Mouse (Mus musculus) layer of hippocampus, postnatal 36 days (tissue): Measurements from ENCODE around the gene Bcdin3d. TPM values are rescaled to one million over a fixed set of nuclear protein-coding genes. Genes with fewer than 3 reads are reported as not detected.
"Not testable (repeated sequence)": the region's sequence is repeated elsewhere in the genome, so short reads cannot be mapped to it uniquely, and the experiment has no call there.

Experiments used
- DNase-seq, 2 experiments: peaks; one replicate each; pipeline ENCODE4 v3.0.0; 2022
- total RNA-seq, 2 experiments: library from RNA; stranded (reverse); gene quantifications; 2 replicates each; pipeline ENCODE4 v1.2.3; 2021

Bcdin3d gene
- total RNA-seq, 2 experiments from 2014 or later, result 3.9 to 5.0 TPM

DNA sequence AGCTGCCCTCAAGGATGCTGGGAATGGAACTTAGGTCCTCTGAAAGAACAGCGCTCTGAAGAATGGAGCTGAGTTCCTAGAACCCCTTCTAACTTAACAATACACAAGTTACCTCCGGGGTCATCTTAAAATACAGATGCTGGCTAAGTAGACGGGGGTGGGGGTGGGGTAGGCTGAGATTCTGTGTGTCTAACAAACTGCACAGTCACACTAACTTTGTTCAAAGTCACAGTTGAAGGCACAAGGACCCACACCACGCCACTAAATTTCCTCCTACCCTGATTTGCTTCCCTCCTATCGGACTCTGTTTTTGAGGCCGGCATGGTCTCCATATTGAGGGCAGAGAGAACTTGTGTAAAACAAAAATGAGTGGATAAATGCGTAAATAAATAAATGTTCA is 1.6 kb downstream of the Bcdin3d start:
- DNase-seq, result no peak

DNA sequence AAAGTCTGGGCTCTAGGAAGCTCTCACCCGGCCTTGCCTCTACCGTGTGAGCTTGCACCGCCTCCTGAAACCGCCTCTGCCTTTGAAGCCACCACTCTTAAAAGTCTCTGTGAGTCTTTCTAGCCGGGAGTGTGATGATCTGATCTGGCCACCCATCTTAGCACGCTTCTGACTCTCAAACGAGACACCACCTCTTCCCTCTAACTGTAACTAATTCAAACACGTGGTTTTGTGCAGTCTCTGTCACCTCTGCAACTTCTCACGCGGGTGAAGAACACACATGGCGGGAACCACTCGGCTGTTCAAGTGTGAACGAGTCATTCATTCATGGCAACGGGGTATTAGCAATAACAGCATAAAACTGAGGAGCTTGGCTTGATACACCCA is 2.9 kb downstream of the Bcdin3d start:
- DNase-seq, result no peak

DNA sequence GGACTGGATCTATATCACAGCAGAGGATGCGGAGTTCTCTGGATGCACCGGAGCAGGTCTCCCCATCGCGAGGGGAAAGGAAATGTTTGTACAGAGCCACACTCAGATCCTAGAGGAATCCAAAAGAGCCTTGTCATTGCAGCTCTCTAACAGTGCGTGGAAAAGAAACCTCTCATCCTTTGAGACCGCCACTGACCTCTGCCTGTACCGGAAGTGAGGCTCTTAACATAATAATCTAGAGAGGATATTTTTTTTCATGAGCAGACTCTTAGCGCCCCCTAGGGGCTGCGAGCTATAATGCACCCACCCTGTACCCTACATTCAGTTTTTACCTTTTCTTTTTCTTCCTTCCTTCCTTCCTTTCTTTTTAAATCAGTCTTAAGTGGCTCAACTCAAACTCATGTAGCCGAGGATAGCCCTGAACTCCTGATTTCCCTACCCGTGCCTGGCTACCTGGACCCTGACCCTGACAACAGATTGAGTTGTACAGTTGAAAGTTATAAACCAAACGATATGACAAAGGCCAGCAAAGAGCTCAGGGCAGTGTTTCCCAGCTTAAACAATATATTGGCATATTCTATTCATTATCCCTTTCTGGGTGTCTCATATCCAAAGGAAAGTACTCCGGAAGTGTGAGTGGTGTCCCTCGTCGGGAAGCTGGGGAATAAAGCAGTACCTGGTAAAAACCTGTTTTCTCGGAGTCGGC is 3.4 kb downstream of the Bcdin3d start:
- peak; percentile 52 to 64 for DNase-seq

DNA sequence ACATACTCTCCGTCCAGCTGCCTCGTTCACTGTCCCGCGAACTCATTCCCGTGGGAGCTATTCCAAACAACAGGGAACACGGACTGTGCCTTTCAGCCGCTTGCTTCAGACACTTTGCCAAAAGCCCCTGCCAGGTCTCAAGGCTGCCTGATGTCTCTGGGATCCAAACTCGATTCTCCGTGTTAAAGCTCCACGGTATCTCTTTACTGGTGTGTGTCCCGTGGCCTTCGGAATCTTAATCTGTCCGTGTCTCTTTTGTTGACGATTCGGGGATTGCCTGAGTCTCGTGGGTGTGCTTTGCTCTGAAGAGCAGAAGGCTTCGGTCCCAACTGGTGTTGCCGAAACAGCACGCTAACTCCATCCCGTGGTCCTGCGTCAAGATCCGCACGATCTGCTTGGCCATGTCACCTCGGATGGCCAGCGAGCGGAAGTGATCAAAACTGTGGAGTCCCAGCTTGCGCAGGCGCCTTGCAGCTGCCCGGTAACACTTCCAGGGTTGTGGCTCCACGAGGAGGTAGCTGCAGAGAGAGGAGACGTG is 4.2 kb downstream of the Bcdin3d start:
- DNase-seq, result no peak

DNA sequence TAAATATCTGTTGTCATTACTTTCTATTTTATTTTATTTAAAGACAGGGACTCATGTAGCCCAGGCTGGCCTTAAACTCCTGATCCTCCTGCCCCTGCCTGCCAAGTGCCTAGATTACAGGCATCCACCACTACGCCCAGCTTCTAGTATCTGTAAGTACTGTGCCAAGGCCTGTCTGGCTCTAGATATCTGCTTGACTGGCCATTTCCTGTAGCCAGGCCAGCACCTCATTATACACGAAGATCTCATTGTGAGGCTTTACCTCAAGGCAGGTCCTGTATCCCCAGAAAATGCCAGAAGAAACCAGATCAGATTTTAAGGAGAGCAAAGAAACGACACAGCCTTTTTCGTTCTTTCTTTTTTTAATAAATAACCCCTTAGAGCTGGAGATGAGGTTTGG is 4.8 kb downstream of the Bcdin3d start:
- DNase-seq, result no peak

DNA sequence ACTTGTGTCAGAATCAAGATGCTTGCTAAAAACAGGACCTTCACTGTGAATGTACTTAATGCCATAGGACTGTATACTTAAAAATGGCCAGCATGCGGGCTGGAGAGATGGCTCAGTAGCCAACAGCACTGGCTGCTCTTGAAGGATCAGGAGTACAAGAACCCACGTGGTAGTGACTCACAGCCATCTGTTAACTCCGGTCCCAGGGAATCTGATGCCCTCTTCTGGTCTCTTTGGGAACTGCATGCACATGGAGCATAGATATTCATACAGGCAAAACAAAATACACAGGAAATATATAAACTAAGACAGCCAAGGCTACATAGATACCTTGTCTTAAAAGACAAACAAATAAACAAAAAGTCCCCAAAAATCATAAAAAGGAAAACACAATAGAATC is 5.5 kb downstream of the Bcdin3d start:
- peak; percentile 50 to 70 for DNase-seq

DNA sequence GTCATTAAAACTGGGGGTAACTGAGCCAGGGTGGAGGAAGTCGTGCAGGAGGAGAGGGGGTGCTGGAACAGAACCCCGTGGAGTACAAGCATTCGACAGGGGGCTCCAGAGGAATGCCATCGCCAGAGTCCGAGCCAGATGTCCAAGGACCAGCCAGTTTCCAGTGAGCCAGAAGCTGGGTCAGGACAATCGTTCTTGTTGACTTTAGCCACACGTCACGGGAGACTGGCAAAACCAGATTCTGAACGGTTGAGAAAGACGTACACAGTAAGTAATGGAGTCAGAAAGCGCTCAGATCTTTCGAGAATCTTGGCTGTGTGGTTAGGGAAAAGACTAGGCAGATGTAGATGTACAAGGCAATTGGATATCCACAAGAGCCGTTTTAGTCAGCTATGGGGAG is 11.3 kb downstream of the Bcdin3d start:
- no peak for DNase-seq

DNA sequence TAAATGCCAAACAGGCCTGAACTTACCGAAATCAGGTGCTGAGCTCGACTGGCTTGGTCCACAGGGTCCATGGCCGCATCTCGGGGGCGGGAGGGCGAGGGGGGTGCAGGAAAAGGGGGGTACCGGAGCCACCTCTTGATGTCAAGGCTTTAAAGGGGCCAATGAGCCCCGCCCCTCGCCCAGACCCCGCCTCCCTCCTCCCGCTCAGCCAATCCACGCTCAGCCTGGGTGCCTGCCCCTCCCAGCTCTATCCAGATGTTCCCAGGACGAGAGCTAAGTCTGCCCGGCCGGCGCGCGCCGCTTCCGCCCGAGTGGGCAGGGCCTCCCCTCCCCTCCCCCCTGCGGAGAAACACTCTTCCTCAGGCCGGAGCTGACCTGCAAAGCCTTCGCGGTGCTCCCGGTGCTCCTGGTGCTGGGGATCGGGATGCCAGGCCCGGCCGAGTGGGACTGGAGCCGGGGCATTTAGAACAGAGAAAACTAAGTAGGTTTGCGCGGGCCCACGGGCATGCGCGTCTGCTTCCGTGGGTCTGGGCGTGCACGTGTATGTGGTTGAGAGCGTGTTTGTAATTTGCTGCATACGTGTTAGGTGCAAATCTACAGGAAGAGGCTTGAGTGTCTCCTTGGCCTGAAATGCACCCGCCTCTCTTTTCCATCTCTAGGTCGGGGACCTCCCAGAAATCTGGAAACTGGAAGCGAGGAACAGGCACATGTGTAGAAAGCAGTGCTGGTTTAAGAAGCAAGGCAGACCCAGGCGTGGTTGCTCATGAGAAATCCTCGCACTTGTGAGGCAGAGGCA is 16.7 kb downstream of the Bcdin3d start, which contains the start of gene Nckap5l:
Gene Nckap5l (minus strand): TSS at position 143 of the 796 bp plus-strand sequence.
- DNase-seq, result peak; percentile 87 to 90

DNA sequence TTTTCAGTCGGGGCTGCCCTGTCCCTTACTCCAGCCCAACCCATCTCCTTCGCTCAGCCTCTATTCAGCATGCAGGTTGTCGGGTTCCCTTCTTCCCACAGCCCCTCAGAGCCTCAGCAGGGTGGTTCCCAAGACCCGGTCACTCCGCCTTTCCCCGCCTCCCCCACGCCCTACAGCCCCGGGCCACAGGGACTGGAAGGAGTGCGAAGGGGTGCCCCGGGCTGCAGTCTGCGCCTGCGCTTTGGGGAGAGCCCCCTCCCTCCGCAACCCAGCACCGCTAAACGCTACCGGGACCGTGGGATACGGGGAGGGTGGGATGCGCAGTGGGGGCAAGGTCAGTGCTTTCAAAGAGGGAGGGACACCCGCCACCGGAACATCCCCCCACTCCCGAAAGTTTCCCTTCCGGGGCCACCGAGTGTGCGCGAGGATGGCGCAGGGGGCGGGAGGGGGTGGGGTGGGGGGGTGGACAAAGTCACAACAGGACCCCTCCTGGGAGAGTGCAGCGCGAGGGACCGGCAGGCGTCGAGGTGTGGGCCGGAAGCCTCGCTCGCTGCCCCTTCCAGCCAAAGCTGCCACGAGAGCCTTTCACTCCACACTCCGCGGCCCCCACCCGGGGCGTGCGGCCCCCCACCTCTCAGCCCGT is 17.4 kb downstream of the Bcdin3d start:
- peak; percentile 62 to 67 for DNase-seq

DNA sequence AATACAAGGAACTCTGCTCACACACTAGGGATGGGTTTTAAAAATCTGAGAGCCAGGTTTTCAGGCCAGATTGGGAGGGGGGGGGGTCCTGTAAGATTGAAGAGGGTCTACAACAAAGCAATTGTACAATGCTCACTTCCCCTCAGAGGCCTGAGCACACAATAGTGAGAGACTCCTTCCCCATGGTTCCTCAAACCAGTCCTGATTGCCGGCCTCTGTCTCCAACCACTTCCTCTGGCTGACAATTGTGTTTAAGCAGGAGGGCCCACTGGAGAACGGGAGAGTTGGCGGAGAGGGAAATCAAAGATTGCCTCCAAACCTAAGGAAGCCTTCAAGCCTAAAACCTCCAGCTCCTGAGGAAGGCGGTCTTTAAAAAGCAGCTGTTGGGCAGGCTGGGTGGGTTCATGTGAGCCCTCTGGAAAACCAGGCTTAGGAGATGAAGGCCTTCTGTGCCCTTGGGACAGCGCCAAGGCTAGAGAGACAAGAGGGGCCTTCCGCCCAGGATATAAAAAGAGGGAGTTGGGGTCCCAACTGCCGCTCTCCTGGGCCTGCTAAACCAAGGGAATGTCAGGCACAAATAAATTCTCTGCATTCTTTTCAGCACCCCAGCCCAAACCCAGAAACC is 18.1 kb downstream of the Bcdin3d start:
- no peak for DNase-seq

DNA sequence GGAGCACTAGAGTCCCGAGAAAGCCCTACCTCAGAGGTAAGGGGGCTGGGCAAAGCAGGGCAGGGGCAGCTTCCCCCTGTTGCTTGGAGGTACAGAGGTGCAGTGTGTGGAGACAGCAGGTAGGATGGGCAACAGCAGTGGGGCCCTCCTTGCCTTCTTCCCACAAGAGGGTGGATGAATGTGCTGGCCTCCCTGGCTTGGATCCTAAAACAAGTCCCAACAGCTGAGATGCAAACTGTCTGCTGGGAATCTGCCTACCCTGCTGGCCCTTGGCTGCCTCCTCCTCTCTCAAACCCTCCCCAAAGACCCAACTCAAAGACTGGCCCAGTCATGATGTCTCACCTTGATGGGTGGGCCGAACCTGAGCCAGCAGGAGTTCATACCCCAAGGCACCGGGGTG is 19.1 kb downstream of the Bcdin3d start:
- no peak for DNase-seq

DNA sequence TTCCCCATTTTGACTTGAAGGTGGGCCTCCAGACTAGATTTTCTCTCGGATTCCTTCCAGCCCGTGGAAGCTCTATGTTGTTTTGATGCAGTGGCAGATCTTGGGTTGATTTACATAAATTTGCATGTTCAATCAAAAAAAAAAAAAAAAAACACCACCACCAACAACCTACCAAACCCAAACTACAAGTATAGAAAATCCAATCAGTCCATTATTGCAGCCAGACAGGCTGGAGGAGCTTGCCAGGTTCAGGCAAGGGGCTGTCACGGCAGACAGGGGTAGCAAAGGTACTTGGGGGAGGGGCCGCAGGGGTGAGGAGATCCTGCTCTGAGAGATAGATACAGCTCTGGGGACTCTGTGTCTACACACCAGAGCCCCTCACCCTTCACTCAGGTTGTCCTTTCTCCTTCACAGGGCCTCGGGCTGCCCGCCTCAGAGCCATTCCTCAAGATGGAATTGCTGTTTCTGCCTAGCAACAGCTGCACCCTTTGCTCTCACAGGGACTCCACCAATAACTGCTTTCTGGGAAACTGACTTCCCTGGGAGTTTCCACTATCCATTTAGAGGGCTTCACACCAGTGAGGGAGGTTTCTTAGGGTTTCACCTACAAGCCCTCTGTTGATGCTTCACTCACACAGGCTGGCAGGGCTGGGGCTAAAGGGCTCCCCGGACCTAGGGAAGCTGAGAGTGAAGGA is 19.8 kb downstream of the Bcdin3d start:
- no peak for DNase-seq

DNA sequence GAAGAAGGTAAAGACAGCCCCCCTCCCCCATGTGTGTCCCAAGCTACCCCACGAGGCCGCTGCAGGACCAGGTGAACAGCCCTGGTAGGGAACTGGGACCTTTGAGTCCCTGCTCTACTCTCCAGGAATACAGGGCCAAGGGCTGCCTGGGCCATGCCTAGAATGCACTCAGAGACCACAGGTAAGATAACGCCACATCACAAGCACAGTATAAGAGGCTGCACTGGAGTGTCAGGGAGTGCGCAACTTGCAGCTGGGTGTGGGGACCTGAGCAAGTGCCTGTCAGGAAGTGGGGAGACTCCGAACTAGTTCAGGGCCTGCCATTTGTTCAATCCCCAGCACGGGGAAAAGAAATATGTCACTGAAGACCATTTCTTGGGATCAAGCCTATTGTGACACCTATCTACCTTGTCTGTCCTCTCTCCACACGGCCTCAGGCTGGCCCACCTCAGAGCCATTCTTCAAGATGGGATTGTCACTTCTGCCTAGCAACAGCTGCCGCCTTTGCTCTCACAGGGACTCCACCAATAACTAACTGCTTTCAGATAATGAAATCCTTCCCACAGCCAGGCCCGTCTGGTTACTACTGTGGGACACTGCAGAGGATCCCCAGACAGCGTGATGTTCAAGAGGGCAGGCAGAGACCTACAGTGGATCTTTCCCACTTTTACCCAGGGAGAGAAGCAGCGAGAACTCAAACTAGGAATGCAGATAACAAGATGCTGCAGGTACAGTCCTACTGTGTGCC is 21.2 kb downstream of the Bcdin3d start:
- DNase-seq, result no peak

DNA sequence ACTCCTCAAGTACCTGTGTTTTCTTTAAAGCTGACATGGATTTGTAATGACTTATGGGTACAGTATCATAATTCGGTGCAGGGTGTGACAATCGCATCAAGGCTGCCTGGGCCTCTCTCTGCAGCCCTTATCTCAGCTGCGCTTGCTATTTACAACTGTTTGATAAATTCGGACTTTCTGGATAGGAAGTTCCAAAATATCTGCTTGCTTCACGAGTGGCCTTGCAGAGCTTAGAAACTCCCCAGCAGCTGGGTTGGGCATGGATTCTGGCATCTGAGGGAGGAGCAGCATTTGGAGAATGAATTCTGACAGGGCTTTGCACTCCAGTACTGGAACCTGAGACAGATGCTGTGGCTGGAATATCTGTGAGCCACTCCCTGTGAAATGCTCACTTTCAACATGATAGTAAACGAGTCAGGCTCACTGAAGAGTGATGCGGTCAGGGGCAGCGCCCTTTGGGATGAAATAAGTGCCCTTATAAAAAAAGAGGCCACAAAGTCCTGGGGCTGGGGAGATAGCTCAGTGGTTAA is 24.7 kb downstream of the Bcdin3d start:
- no peak for DNase-seq

DNA sequence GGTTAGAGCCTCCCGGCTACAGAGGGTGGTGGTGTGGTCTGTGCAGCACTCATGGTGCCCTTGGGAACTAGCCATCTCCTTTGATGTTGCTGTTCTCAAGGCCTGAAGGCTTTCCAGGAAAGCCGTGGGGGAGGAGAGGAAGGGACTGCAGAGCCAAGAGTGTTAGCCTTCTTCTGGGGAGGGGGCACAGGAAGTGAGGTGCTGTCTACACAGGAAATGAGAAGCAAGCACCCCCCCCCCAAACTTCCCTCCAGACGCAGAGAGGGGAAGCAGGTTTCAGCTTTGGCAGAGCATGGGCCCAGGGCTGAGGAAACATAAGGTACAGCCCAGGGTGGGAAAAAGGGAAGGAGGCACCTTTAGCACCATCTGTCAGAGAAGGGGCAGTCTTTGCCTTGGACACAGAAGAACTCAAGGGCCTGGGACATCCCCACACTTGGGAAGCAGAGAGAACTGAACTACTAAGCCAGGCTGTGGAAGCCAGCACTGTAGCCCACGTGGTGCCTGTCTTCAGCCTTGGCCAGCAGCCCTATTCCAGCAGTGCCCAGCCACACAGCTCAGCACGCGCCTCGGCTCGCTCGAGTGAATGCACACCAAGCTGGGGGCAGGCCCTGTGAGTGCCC is 25.3 kb downstream of the Bcdin3d start:
- peak; percentile 55 to 68 for DNase-seq

DNA sequence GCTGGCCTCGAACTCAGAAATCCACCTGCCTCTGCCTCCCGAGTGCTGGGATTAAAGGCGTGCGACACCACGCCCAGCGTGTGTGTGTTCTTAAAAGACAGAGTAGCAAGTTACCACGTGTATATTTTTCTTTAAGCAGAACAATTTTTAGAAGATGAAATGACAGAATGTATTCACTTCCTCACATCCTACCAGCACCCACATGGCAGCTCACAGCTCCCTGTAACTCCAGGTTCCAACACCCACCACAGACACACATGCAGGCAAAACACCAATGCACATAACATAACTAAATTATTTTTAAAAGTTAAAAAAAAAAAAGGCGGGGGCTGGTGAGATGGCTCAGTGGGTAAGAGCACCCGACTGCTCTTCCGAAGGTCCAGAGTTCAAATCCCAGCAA is 28.4 kb downstream of the Bcdin3d start:
- not testable (repeated sequence) for DNase-seq

DNA sequence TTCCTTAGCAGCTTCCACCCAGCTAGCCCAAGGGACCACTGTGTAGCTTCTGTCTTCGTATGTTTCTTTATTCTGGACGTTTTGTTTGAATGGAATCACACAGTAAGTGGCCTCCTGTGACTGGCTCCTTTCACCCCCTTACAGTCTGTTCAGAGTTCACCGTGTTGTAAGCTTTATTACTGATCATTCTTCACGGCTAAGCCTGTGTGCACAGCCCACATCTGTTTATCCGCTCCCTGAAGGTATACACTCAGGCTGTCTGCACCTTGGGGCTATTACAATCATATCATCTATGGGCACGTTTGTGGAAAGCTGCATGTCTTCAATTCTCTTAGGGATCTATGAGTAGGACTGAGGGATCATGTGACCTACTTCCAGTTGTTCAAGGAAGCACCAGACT is 29.0 kb downstream of the Bcdin3d start:
- DNase-seq, result no peak

DNA sequence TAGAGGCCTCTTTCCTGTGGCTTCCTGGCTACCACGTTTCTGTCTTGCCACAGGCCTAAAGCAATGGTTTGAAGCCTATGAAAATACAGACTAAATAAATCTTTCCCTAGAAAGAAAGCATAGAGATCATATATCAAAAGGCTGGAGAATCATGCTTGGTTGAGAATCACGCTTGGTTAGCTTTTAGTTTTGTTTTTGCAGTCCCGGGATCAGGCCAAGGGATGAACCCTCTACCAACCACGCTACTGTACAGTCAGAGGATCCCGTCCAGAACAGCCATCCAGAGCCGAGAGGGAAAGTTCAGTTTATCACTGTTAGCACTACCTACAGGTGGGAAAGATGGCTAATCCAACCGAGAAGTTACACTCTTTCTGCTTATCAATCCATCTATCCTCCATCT is 32.2 kb downstream of the Bcdin3d start:
- no peak for DNase-seq

DNA sequence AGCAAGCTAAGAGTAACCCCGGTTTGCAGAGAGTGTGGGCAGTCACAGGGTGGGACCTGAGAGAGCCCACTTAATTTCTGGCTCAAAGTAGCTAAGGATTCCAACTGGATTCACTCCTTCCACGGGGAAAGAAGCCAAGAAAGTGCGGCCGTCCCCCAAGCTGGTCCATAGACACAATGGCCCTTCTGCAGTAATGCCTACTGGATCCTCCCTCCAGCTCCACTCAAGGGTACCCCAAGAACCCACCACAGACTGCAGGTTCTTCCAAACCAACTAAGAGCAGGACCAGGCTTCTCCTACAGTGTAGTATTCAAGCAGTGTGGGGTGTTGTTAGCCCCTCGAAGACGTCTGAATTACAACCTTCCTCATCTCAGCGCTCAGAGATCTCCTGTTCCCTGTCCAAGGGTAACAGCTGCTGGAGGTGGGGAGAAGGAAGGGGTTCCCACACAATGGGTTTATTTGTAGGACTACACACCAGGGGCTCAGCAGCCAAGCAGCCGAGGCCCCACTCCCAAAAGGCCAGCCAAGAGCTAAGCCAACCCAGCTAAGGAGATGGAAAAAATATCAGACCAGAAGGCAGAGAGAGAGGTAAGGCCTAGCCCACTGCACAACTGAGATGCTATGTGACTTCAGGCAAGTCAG is 33.6 kb downstream of the Bcdin3d start:
- DNase-seq, result no peak
